Mouse (Mus musculus): ENCODE data around the gene Olfr894. TPM values are rescaled to one million over a fixed set of nuclear protein-coding genes. Genes with fewer than 3 reads are reported as not detected.
"Not testable (repeated sequence)": the region's sequence is repeated elsewhere in the genome, so short reads cannot be mapped to it uniquely, and the experiment has no call there.

The Olfr894 gene
- polyA plus RNA-seq (2016; fragmentation: Nextera tagmentation; extraction: Ambion mirVana), result not detected in 2 replicates

GRCm38 (mm10) chr9:38217755-38218154, at the start of gene Olfr894:
TSS of gene Olfr894 (plus strand) at chr9:38218055.
- Histone ChIP-seq H3K4me1 (no peaks in the 10 kb centered on the region), H3K36me3 (no peaks in the 10 kb centered on the region), H3K27ac (no peak within 1 kb of the TSS), H3K27me3 (ENCODE audit: insufficient read depth, poor library complexity, severe bottlenecking) (no peaks in the 10 kb centered on the region), H3K9me3 (no peaks in the 10 kb centered on the region), H3K4me3 (no peak within 1 kb of the TSS)
- no peak for DNase-seq (ENCODE audit: low spot score)

DNA sequence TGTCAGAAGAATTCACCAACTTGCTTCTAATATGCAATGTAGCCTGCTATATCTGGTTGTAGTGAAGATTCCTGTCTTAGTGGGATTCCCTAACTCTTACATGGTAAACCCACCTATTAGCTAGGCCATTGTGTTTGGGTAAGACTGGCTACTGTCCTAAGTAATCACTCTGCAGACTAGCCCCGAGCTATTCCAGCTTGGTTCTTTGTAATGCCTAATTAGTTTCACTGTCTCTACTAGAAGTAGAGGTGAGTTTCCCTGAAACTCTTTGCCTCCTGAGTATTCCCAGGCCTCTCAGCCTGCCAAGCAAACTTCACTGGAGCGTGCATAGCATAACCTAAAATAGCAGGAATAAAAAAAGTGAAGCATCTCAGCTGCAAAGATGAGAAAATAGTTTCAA, 49.5 kb upstream of the Olfr894 start:
- H3K36me3 ChIP-seq; H3K4me3 ChIP-seq; DNase-seq (ENCODE audit: low spot score); H3K9me3 ChIP-seq; H3K4me1 ChIP-seq; H3K27me3 ChIP-seq (ENCODE audit: insufficient read depth, poor library complexity, severe bottlenecking); H3K27ac ChIP-seq: not testable (repeated sequence)
- 49% methylated on average over 2 of the region's 2 CpGs for WGBS

GRCm38 (mm10) chr9:38180721-38181120, 37.1 kb upstream of the Olfr894 start, which contains the start of gene Olfr891:
TSS of gene Olfr891 (minus strand) at chr9:38180821.
- Histone ChIP-seq H3K9me3 (peaks cover 9% of the 10 kb centered on the region), H3K4me3 (no peak within 1 kb of the TSS), H3K27me3 (ENCODE audit: insufficient read depth, poor library complexity, severe bottlenecking) (no peaks in the 10 kb centered on the region), H3K36me3 (no peaks in the 10 kb centered on the region), H3K4me1 (no peaks in the 10 kb centered on the region), H3K27ac (no peak within 1 kb of the TSS)
- no peak for DNase-seq (ENCODE audit: low spot score)
- 80% methylated on average over 1 of the region's 1 CpGs for WGBS

DNA sequence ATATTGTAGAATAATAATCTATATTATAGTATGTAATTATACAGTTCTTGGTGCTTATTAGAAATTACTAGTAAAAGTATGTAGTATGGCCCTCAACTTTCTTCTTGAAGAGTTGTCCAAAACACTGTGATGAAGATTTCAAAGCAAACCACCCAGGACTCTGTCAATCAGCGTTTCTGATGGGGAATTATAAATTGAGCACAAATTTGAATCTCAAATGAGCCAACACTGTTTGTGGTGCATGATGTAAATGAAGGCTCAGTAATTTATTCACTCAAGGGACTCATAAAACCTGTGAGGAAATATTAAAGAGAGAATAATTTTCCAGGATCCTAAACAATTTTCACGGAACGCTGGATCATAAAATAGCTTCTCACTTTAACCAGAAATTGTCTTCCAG, 9.8 kb upstream of the Olfr894 start, which contains the start of gene Olfr893:
Gene Olfr893 (plus strand): TSS at position 301 of the 400 bp plus-strand sequence.
- Histone ChIP-seq H3K4me3 (no peak within 1 kb of the TSS), H3K27me3 (ENCODE audit: insufficient read depth, poor library complexity, severe bottlenecking) (no peaks in the 10 kb centered on the region), H3K4me1 (no peaks in the 10 kb centered on the region), H3K9me3 (no peaks in the 10 kb centered on the region), H3K36me3 (no peaks in the 10 kb centered on the region), H3K27ac (no peak within 1 kb of the TSS)
- no peak for DNase-seq (ENCODE audit: low spot score)
- 83% methylated on average over 3 of the region's 3 CpGs for WGBS

DNA sequence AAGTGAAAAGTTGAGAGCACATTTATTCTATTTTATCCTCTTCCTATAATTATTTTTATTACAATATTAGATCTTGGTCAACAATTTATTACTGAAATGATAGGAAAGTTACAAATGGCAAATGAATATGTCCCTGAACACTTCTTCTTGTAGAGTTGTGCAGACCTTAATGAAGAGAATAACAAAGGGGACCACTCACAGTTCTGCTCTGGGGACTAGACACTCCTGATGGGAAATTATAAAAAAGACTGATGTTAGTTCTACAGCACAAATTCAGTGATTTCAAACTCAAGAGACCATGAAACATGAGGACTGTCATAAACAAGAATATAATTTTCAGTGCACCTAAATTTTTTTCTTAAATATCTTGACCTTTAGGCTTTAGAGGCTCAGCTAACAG, 34.6 kb downstream of the Olfr894 start, which contains the start of gene Olfr143:
Gene Olfr143 (plus strand): TSS at position 301 of the 400 bp plus-strand sequence.
- no peak within 1 kb of the TSS for H3K27ac ChIP-seq
- no peaks in the 10 kb centered on the region for H3K27me3 ChIP-seq (ENCODE audit: insufficient read depth, poor library complexity, severe bottlenecking)
- H3K9me3 ChIP-seq, result no peaks in the 10 kb centered on the region
- no peak for DNase-seq (ENCODE audit: low spot score)
- no peak within 1 kb of the TSS for H3K4me3 ChIP-seq
- H3K36me3 ChIP-seq, result no peaks in the 10 kb centered on the region
- H3K4me1 ChIP-seq, result no peaks in the 10 kb centered on the region

DNA sequence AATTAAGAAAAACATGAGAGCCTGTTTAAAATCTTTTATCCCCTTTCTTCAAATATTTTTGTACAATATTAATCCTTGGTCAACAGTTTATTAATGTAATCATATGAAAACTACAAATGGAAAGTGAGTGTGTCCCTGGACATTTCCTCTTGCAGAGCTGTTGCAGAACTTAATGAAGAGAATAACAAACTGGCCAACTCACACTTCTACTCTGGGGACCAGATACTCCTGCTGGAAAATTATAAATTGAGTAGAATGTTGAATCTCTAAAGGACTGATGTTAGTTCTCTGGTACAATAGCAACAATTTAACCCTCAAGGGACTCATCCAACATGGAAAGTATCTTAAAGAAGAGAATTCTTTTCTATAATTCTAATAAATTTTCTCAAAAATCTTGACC, 49.7 kb downstream of the Olfr894 start, which contains the start of gene Olfr895:
Gene Olfr895 (plus strand): TSS at position 301 of the 400 bp plus-strand sequence.
- no peak for DNase-seq (ENCODE audit: low spot score)
- no peaks in the 10 kb centered on the region for H3K36me3 ChIP-seq
- H3K4me1 ChIP-seq, result no peaks in the 10 kb centered on the region
- no peak within 1 kb of the TSS for H3K4me3 ChIP-seq
- H3K27me3 ChIP-seq (ENCODE audit: insufficient read depth, poor library complexity, severe bottlenecking), result no peaks in the 10 kb centered on the region
- H3K9me3 ChIP-seq, result no peaks in the 10 kb centered on the region
- H3K27ac ChIP-seq, result no peak within 1 kb of the TSS

Other genes with a start within 250 kb of the Olfr894 start
- not detected in 2 replicates for gene Olfr881, start 226.2 kb upstream of the Olfr894 start, polyA plus RNA-seq (2016; fragmentation: Nextera tagmentation; extraction: Ambion mirVana)
- gene Olfr883, start 192.2 kb upstream of the Olfr894 start, polyA plus RNA-seq (2016; fragmentation: Nextera tagmentation; extraction: Ambion mirVana), result not detected in 2 replicates
- not detected in 2 replicates for gene Olfr884, start 171.5 kb upstream of the Olfr894 start, polyA plus RNA-seq (2016; fragmentation: Nextera tagmentation; extraction: Ambion mirVana)
- not detected in 2 replicates for gene Olfr885, start 156.7 kb upstream of the Olfr894 start, polyA plus RNA-seq (2016; fragmentation: Nextera tagmentation; extraction: Ambion mirVana)
- not detected in 2 replicates for gene Olfr887, start 134.0 kb upstream of the Olfr894 start, polyA plus RNA-seq (2016; fragmentation: Nextera tagmentation; extraction: Ambion mirVana)
- gene Olfr888, start 109.9 kb upstream of the Olfr894 start, polyA plus RNA-seq (2016; fragmentation: Nextera tagmentation; extraction: Ambion mirVana), result not detected in 2 replicates
- gene Olfr889, start 102.9 kb upstream of the Olfr894 start, polyA plus RNA-seq (2016; fragmentation: Nextera tagmentation; extraction: Ambion mirVana), result 0.05 and 0.19 TPM in 2 replicates
- not detected in 2 replicates for gene Olfr890, start 75.5 kb upstream of the Olfr894 start, polyA plus RNA-seq (2016; fragmentation: Nextera tagmentation; extraction: Ambion mirVana)
- gene Olfr891, start 37.2 kb upstream of the Olfr894 start, polyA plus RNA-seq (2016; fragmentation: Nextera tagmentation; extraction: Ambion mirVana), result not detected in 2 replicates
- gene Olfr893, start 9.7 kb upstream of the Olfr894 start, polyA plus RNA-seq (2016; fragmentation: Nextera tagmentation; extraction: Ambion mirVana), result not detected in 2 replicates
- gene Olfr143, start 34.7 kb downstream of the Olfr894 start, polyA plus RNA-seq (2016; fragmentation: Nextera tagmentation; extraction: Ambion mirVana), result not detected in 2 replicates
- not detected in 2 replicates for gene Olfr895, start 49.8 kb downstream of the Olfr894 start, polyA plus RNA-seq (2016; fragmentation: Nextera tagmentation; extraction: Ambion mirVana)
- gene Olfr896-ps1, start 73.1 kb downstream of the Olfr894 start, polyA plus RNA-seq (2016; fragmentation: Nextera tagmentation; extraction: Ambion mirVana), result not detected in 2 replicates
- gene Olfr25, start 111.0 kb downstream of the Olfr894 start, polyA plus RNA-seq (2016; fragmentation: Nextera tagmentation; extraction: Ambion mirVana), result not detected in 2 replicates
- not detected in 2 replicates for gene Olfr898, start 130.4 kb downstream of the Olfr894 start, polyA plus RNA-seq (2016; fragmentation: Nextera tagmentation; extraction: Ambion mirVana)
- gene Olfr250, start 148.8 kb downstream of the Olfr894 start, polyA plus RNA-seq (2016; fragmentation: Nextera tagmentation; extraction: Ambion mirVana), result not detected in 2 replicates
- gene Olfr251, start 159.0 kb downstream of the Olfr894 start, polyA plus RNA-seq (2016; fragmentation: Nextera tagmentation; extraction: Ambion mirVana), result not detected in 2 replicates
- not detected in 2 replicates for gene Olfr147, start 183.6 kb downstream of the Olfr894 start, polyA plus RNA-seq (2016; fragmentation: Nextera tagmentation; extraction: Ambion mirVana)
- not detected in 2 replicates for gene Olfr901, start 211.4 kb downstream of the Olfr894 start, polyA plus RNA-seq (2016; fragmentation: Nextera tagmentation; extraction: Ambion mirVana)
- not detected in 2 replicates for gene Olfr902, start 229.6 kb downstream of the Olfr894 start, polyA plus RNA-seq (2016; fragmentation: Nextera tagmentation; extraction: Ambion mirVana)
- not detected in 2 replicates for gene Olfr904, start 245.1 kb downstream of the Olfr894 start, polyA plus RNA-seq (2016; fragmentation: Nextera tagmentation; extraction: Ambion mirVana)